Mouse (Mus musculus): ENCODE data around the gene Gm3417.
"Not testable (repeated sequence)": the region's sequence is repeated elsewhere in the genome, so short reads cannot be mapped to it uniquely, and the experiment has no call there.

DNA sequence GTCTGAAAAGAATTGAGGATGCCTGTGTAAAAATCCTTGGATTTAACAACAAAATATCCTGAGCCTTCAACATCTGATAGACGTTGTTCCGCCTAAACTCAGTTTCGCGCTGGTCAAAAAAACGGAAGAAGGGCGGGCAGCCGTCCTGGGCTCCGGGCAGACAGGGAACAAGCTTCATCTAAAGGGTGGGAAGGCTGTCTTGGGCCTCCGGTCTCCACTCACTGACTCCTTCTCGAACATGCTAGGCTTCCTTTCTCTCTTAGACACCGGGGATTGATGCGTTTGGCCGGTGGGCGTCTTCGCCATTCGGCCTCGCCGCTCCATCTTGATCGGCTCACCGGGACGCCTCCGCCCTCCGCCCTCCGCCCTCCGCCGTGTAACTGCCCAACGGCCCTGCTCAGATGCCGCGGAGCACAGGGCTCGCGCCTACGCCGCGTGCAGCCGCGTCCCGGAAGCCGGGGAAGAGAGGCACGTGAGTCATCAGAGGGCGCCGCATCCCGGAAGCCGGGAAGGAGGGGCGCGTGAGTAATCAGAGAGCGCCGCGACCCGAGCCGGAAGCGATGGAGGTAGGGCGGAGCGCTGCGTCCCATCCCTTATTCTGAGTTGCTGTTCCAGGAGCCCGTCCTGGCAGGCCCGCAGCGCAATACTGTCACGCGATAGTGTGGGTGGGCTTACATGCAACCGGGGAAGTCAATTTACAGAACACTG, 31.3 kb upstream of the Gm3417 start, which contains the start of gene Gm3435:
- not testable (repeated sequence) for TF ChIP-seq CTCF (IDR thresholded peaks at IDR 0.05; ENCODE audit: control insufficient read depth, insufficient read depth, insufficient replicate concordance, low read depth, low read length); POLR2A (IDR thresholded peaks at IDR 0.05; ENCODE audit: control insufficient read depth, low read depth, low read length)

Data from testis, adult 2 months (tissue).